Mouse (Mus musculus) central nervous system, embryonic 14 days (tissue): ENCODE data around the gene Zbtb1. TPM values are rescaled to one million over a fixed set of nuclear protein-coding genes. Genes with fewer than 3 reads are reported as not detected.

Experiments used
- polyA plus RNA-seq: library from polyadenylated mRNA; depleted of rRNA; stranded (reverse); fragments of >200 nt; gene quantifications from 2 replicates; pipeline ENCODE4 v1.2.3, GENCODE M21; 2012; rRNA removed

Zbtb1 gene
- polyA plus RNA-seq: 3.7 and 4.1 TPM in 2 replicates

GRCm38 (mm10) chr12:76369978-76370830, at the start of gene Zbtb1:
TSS of gene Zbtb1 (plus strand) at chr12:76370266.

GRCm38 (mm10) chr12:76324679-76325431, 45.2 kb upstream of the Zbtb1 start, which contains the start of gene Akap5:
TSS of gene Akap5 (plus strand) at chr12:76324891.

GRCm38 (mm10) chr12:76369206-76369977, 674 bp upstream of the Zbtb1 start, which contains the start of gene Zbtb25:
TSS of gene Zbtb25 (minus strand) at chr12:76369602.

GRCm38 (mm10) chr12:76403886-76404537, 33.9 kb downstream of the Zbtb1 start, which contains the start of gene Hspa2:
TSS of gene Hspa2 (plus strand) at chr12:76404176.

GRCm38 (mm10) chr12:76417433-76417854, 47.4 kb downstream of the Zbtb1 start, which contains the start of gene Ppp1r36:
TSS of gene Ppp1r36 (plus strand) at chr12:76417538.

Other genes starting within 250 kb of the Zbtb1 start
- 0.16 and 0.29 TPM in 2 replicates for gene Esr2, start 193.0 kb upstream of the Zbtb1 start, polyA plus RNA-seq
- gene Tex21, start 123.5 kb upstream of the Zbtb1 start, polyA plus RNA-seq: not detected in 2 replicates
- 33.9 and 37.2 TPM in 2 replicates for gene Mthfd1, start 115.0 kb upstream of the Zbtb1 start, polyA plus RNA-seq
- gene Akap5, start 45.4 kb upstream of the Zbtb1 start, polyA plus RNA-seq: 7.3 and 8.3 TPM in 2 replicates
- gene Zbtb25, start 664 bp upstream of the Zbtb1 start, polyA plus RNA-seq: 19.9 and 20.9 TPM in 2 replicates
- gene Hspa2, start 33.9 kb downstream of the Zbtb1 start, polyA plus RNA-seq: 4.4 and 4.7 TPM in 2 replicates
- gene Ppp1r36, start 47.3 kb downstream of the Zbtb1 start, polyA plus RNA-seq: 1.00 and 1.3 TPM in 2 replicates
- gene Plekhg3, start 160.6 kb downstream of the Zbtb1 start, polyA plus RNA-seq: 4.0 and 6.9 TPM in 2 replicates